Mouse (Mus musculus): ENCODE measurements around the gene Ywhae. TPM values are rescaled to one million over a fixed set of nuclear protein-coding genes. Genes with fewer than 3 reads are reported as not detected.

Gene Ywhae
- polyA plus RNA-seq, 1 experiment = 46.8 TPM

DNA sequence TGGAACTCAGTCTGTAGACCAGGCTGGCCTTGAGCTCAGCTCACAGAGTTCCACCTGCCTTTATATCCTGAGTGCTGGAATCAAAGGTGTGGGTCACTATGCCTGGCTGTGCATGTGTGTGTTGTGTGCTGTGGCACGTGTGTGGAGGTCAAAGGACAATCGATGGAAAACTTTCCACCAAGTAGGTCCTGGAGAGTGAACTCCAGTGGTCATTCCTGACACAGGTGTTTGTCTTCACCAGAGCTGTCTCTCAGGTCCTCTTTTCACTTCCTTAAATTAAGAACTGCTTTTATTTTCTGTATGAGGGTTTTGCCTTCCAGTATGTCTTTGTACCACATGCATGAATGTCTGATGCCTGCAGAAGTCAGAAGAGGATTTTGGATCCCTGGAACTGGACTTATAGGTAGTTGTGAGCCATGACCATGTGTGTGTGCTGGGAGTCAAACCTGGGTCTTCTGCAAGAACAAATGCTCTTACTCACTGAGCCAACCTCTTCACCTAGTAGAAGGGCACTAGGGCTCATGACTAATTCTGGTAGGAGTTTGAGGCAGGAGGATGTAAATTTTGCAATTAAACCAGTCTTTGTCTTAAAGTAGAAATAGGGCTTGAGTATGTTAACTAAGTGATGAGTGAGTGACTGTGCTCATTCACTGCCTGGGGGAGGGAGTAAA is 5.3 kb downstream of the Ywhae start:
- no peak for TF ChIP-seq CTCF (IDR thresholded peaks at IDR 0.05; ENCODE audit: extremely low read depth, insufficient read length, insufficient replicate concordance, low read depth, low read length)
- no peak for TF ChIP-seq POLR2A (IDR thresholded peaks at IDR 0.05; ENCODE audit: low read depth, low read length)
- H3K27ac ChIP-seq (ENCODE audit: insufficient read depth, low read depth, low read length) = no peak overlapping the region
- no peaks in the 10 kb centered on the region for H3K27me3 ChIP-seq (ENCODE audit: control insufficient read depth, insufficient read depth, low read length)
- H3K36me3 ChIP-seq (ENCODE audit: control insufficient read depth, insufficient read depth, low read length) = peaks cover 2% of the 10 kb centered on the region; the same call in 1 of the 2 replicates
- H3K4me3 ChIP-seq (ENCODE audit: low read depth, low read length) = no peak overlapping the region
- peaks cover 23% of the 10 kb centered on the region; the same call in 1 of the 2 replicates for H3K4me1 ChIP-seq (ENCODE audit: control insufficient read depth, insufficient read depth, insufficient read length, low read length)
- WGBS = 27% methylated on average over 2 of the region's 2 CpGs

DNA sequence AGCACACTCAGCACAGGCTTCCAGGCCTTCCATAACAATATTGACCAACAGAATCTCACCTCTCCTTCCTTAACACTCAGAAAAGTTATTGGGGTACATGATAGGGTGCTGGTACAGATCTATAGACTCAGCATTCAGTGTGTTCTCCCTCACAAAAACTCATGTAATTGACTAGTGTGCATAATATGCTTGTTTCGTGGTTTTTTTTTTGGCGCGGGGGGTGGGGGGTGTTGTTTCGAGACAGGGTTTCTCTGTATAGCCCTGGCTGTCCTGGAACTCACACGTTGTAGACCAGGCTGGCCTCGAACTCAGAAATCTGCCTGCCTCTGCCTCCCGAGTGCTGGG is 5.8 kb downstream of the Ywhae start:
- no peaks in the 10 kb centered on the region for H3K27me3 ChIP-seq (ENCODE audit: control insufficient read depth, insufficient read depth, low read length)
- H3K27ac ChIP-seq (ENCODE audit: insufficient read depth, low read depth, low read length) = no peak overlapping the region
- WGBS = 81% methylated on average over 7 of the region's 7 CpGs
- peaks cover 2% of the 10 kb centered on the region; the same call in 1 of the 2 replicates for H3K36me3 ChIP-seq (ENCODE audit: control insufficient read depth, insufficient read depth, low read length)
- peaks cover 23% of the 10 kb centered on the region; the same call in 1 of the 2 replicates for H3K4me1 ChIP-seq (ENCODE audit: control insufficient read depth, insufficient read depth, insufficient read length, low read length)
- H3K4me3 ChIP-seq (ENCODE audit: low read depth, low read length) = no peak overlapping the region
- TF ChIP-seq POLR2A (IDR thresholded peaks at IDR 0.05; ENCODE audit: low read depth, low read length) = no peak
- TF ChIP-seq CTCF (IDR thresholded peaks at IDR 0.05; ENCODE audit: extremely low read depth, insufficient read length, insufficient replicate concordance, low read depth, low read length) = no peak

DNA sequence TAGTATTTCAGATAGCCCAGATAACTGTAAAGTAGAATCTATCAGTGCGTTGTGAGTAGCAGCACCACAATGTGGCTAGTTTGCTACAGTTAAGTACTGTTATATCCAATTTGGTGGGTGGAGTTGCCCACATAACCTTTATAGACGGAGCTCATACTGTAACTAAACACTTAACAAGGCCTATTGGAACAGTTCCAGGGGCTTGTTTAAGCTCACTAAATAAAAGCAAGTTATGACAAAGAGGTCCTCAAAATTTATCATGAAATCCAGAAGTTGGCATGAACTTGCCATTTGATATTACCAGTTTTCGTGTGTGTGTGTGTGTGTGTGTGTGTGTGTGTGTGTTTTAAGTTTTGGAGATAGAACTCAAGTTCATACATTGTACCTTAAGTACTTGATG is 7.5 kb downstream of the Ywhae start:
- 38% methylated on average over 3 of the region's 3 CpGs for WGBS
- Histone ChIP-seq H3K27me3 (ENCODE audit: control insufficient read depth, insufficient read depth, low read length) (no peaks in the 10 kb centered on the region), H3K4me3 (ENCODE audit: low read depth, low read length) (no peak overlapping the region), H3K36me3 (ENCODE audit: control insufficient read depth, insufficient read depth, low read length) (peaks cover 2% of the 10 kb centered on the region; the same call in 1 of the 2 replicates), H3K27ac (ENCODE audit: insufficient read depth, low read depth, low read length) (no peak overlapping the region), H3K4me1 (ENCODE audit: control insufficient read depth, insufficient read depth, insufficient read length, low read length) (peaks cover 18% of the 10 kb centered on the region; the same call in 1 of the 2 replicates)
- TF ChIP-seq CTCF (IDR thresholded peaks at IDR 0.05; ENCODE audit: extremely low read depth, insufficient read length, insufficient replicate concordance, low read depth, low read length) (no peak), POLR2A (IDR thresholded peaks at IDR 0.05; ENCODE audit: low read depth, low read length) (no peak)

DNA sequence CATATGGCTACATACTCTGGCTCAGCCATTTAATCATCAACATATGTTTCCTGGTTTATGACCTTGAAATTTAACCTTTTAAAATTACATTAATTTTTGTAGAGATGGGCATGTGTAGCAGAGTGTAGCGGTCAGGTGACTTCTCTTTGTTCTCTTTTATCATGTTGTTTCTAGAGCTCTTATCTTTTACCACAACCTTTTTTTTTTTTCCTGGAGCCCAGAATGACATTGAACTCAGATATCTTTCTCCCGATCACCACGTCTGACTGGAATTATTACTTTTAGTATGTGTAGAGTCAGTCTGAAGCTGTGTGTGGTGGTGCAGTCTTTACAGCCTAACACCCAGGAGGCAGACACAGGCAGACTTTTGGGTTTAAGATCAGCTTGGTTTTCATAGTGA is 8.9 kb downstream of the Ywhae start:
- Histone ChIP-seq H3K4me1 (ENCODE audit: control insufficient read depth, insufficient read depth, insufficient read length, low read length) (peaks cover 16% of the 10 kb centered on the region; the same call in 1 of the 2 replicates), H3K36me3 (ENCODE audit: control insufficient read depth, insufficient read depth, low read length) (peaks cover 2% of the 10 kb centered on the region; the same call in 1 of the 2 replicates), H3K27ac (ENCODE audit: insufficient read depth, low read depth, low read length) (no peak overlapping the region), H3K27me3 (ENCODE audit: control insufficient read depth, insufficient read depth, low read length) (no peaks in the 10 kb centered on the region), H3K4me3 (ENCODE audit: low read depth, low read length) (no peak overlapping the region)
- no peak for TF ChIP-seq POLR2A (IDR thresholded peaks at IDR 0.05; ENCODE audit: low read depth, low read length)
- no peak for TF ChIP-seq CTCF (IDR thresholded peaks at IDR 0.05; ENCODE audit: extremely low read depth, insufficient read length, insufficient replicate concordance, low read depth, low read length)
- WGBS = 20% methylated on average over 3 of the region's 3 CpGs

DNA sequence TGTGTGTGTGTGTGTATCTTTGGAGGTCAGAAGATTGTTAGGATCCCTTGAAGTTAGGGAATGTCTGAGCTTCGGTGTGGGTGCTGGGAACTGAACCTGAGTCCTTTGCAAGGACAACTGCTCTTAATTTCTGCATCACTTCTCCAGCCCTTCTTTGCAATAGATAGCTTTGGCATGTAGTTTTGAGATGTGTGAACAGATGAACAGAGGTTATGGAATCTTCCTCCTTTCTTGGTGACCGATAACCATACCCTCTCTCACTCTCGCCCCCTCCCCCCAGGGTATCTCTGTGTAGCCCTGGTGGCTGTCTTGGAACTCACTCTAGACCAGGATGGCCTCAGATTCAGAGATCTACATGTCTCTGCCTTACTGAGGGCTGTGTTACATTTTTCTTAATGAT is 12.1 kb downstream of the Ywhae start:
- 81% methylated on average over 3 of the region's 3 CpGs for WGBS
- Histone ChIP-seq H3K27me3 (ENCODE audit: control insufficient read depth, insufficient read depth, low read length) (no peaks in the 10 kb centered on the region), H3K4me1 (ENCODE audit: control insufficient read depth, insufficient read depth, insufficient read length, low read length) (peaks cover 11% of the 10 kb centered on the region; the same call in 1 of the 2 replicates), H3K4me3 (ENCODE audit: low read depth, low read length) (no peak overlapping the region), H3K27ac (ENCODE audit: insufficient read depth, low read depth, low read length) (no peak overlapping the region), H3K36me3 (ENCODE audit: control insufficient read depth, insufficient read depth, low read length) (peaks cover 4% of the 10 kb centered on the region; the same call in 1 of the 2 replicates)
- no peak for TF ChIP-seq POLR2A (IDR thresholded peaks at IDR 0.05; ENCODE audit: low read depth, low read length)
- no peak for TF ChIP-seq CTCF (IDR thresholded peaks at IDR 0.05; ENCODE audit: extremely low read depth, insufficient read length, insufficient replicate concordance, low read depth, low read length)

DNA sequence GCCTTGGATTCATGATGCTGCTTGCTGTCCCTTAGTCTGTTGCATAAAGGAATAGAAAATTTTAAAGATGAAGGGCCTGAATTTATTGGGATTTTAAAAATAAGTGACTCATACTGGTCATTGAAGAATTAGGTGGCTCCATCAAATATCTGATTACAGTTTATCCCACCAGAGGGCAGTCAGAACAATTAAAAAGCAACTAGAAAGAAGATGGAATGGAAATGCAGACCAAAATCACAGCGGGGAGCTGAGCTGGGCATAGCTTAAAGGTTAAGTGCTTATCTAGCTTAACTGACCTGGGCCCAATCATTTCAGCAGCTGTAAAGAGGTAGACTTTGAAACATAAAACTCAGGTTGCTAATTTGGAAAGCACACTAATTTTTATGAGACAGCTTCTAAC is 17.9 kb downstream of the Ywhae start:
- Histone ChIP-seq H3K27me3 (ENCODE audit: control insufficient read depth, insufficient read depth, low read length) (no peaks in the 10 kb centered on the region), H3K4me3 (ENCODE audit: low read depth, low read length) (no peak overlapping the region), H3K36me3 (ENCODE audit: control insufficient read depth, insufficient read depth, low read length) (peaks cover 22% of the 10 kb centered on the region; the same call in 1 of the 2 replicates), H3K27ac (ENCODE audit: insufficient read depth, low read depth, low read length) (no peak overlapping the region), H3K4me1 (ENCODE audit: control insufficient read depth, insufficient read depth, insufficient read length, low read length) (peaks cover 15% of the 10 kb centered on the region; the same call in 1 of the 2 replicates)
- WGBS = 21% methylated on average over 1 of the region's 1 CpGs
- no peak for TF ChIP-seq POLR2A (IDR thresholded peaks at IDR 0.05; ENCODE audit: low read depth, low read length)
- no peak for TF ChIP-seq CTCF (IDR thresholded peaks at IDR 0.05; ENCODE audit: extremely low read depth, insufficient read length, insufficient replicate concordance, low read depth, low read length)

DNA sequence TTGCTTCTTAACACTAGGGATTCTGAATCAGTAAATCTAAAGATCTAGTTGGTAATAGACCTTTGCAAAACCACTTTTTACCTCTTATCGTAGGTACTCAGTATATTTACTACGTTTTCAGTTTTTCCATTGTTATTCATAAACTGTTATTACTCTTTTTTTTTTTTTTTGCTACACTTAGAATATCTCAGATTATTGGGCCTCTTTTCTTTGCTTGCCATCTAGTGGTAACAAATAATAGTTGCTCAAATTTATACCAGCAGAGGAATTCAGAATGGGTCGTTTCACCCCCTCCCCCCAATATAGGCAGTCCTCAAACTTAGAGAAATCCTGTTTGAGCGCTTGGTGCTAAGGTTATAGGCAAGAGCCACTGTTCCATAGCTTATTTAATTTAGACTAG is 18.4 kb downstream of the Ywhae start:
- TF ChIP-seq POLR2A (IDR thresholded peaks at IDR 0.05; ENCODE audit: low read depth, low read length) = no peak
- TF ChIP-seq CTCF (IDR thresholded peaks at IDR 0.05; ENCODE audit: extremely low read depth, insufficient read length, insufficient replicate concordance, low read depth, low read length) = no peak
- WGBS = 52% methylated on average over 4 of the region's 4 CpGs
- H3K36me3 ChIP-seq (ENCODE audit: control insufficient read depth, insufficient read depth, low read length) = peaks cover 25% of the 10 kb centered on the region

More for the DNA sequence above, 18.4 kb downstream of the Ywhae start:
- H3K4me3 ChIP-seq (ENCODE audit: low read depth, low read length) = no peak overlapping the region
- H3K4me1 ChIP-seq (ENCODE audit: control insufficient read depth, insufficient read depth, insufficient read length, low read length) = peaks cover 15% of the 10 kb centered on the region; the same call in 1 of the 2 replicates
- no peaks in the 10 kb centered on the region for H3K27me3 ChIP-seq (ENCODE audit: control insufficient read depth, insufficient read depth, low read length)
- no peak overlapping the region for H3K27ac ChIP-seq (ENCODE audit: insufficient read depth, low read depth, low read length)

Data from small intestine, adult 2 months (tissue).